Mouse (Mus musculus) CH12.LX (cell line): Measurements from ENCODE around the gene Pheta1. TPM values are rescaled to one million over a fixed set of nuclear protein-coding genes. Genes with fewer than 3 reads are reported as not detected.

Source experiments
- DNase-seq: peaks from one replicate; pipeline ENCODE4 v3.0.0-alpha.2; 2013; ENCODE audit errors: extremely low read depth
- H3K27ac ChIP-seq: 2 replicates; pipeline ENCODE4 v1.5.1; 2012; ENCODE audit warnings: low read depth, mild to moderate bottlenecking, control low read depth, moderate library complexity; ENCODE audit not compliant: insufficient read depth
- H3K27me3 ChIP-seq: replicated peaks from 2 replicates; pipeline ENCODE3; 2012; ENCODE audit warnings: inconsistent platforms
- H3K36me3 ChIP-seq, 2 experiments: replicated peaks in 1 of 2; 2 replicates each; pipeline versions ENCODE3 to v1.6.1; 2012; ENCODE audit warnings: inconsistent platforms in 1 of 2, low read length in 1 of 2, mild to moderate bottlenecking in 1 of 2, mixed read lengths in 1 of 2, moderate library complexity in 1 of 2; ENCODE audit not compliant: control insufficient read depth in 1 of 2, insufficient read depth in 1 of 2
- H3K4me1 ChIP-seq, 2 experiments: 2 replicates each; pipeline ENCODE4 v1.6.1; 2012; ENCODE audit warnings: inconsistent platforms in 1 of 2, moderate library complexity in 1 of 2; ENCODE audit not compliant: insufficient read depth in 2 of 2, control insufficient read depth in 1 of 2
- H3K4me2 ChIP-seq: 2 replicates; pipeline ENCODE4 v1.6.1; 2012; ENCODE audit warnings: low read depth, mild to moderate bottlenecking, control low read depth; ENCODE audit not compliant: poor library complexity, insufficient read depth, severe bottlenecking
- H3K4me3 ChIP-seq, 3 experiments: fragments of 150-350 bp in 1 of 3; sonication (generic) in 1 of 3; replicated peaks in 1 of 3; 2 replicates each; pipeline versions ENCODE3 to v1.5.1; 2011 to 2012; ENCODE audit warnings: low read depth in 2 of 3, low read length in 2 of 3, mild to moderate bottlenecking in 2 of 3, moderate library complexity in 2 of 3, control low read depth in 1 of 3, improper control_type of control experiment in 1 of 3, inconsistent platforms in 1 of 3, mixed read lengths in 1 of 3; ENCODE audit not compliant: poor library complexity in 1 of 3
- H3K79me2 ChIP-seq: replicated peaks from 2 replicates; pipeline ENCODE4 v1.6.1; 2012; ENCODE audit warnings: mild to moderate bottlenecking, moderate library complexity; ENCODE audit not compliant: control insufficient read depth, poor library complexity, insufficient read depth, severe bottlenecking; ENCODE audit errors: extremely low read depth
- H3K9ac ChIP-seq: 2 replicates; pipeline ENCODE4 v1.6.1; 2012; ENCODE audit warnings: low read depth, mild to moderate bottlenecking, control low read depth, moderate library complexity; ENCODE audit not compliant: insufficient read depth
- H3K9me3 ChIP-seq: replicated peaks from 2 replicates; pipeline ENCODE3; 2012; ENCODE audit warnings: low read length, inconsistent platforms, mixed read lengths
- BHLHE40 ChIP-seq: IDR thresholded peaks from 2 replicates; pipeline ENCODE4 v1.6.1; 2011; ENCODE audit warnings: mild to moderate bottlenecking, low read depth, low read length, improper control_type of control experiment
- CTCF ChIP-seq, 2 experiments: IDR thresholded peaks in 1 of 2; conservative IDR thresholded peaks in 1 of 2; 2 replicates each; pipeline ENCODE4 v1.5.1; 2011 to 2012; ENCODE audit warnings: low read depth in 2 of 2, low read length in 2 of 2, improper control_type of control experiment in 1 of 2, inconsistent platforms in 1 of 2, mild to moderate bottlenecking in 1 of 2, moderate library complexity in 1 of 2
- E2F4 ChIP-seq: IDR thresholded peaks from 2 replicates; pipeline ENCODE4 v1.6.1; 2011; ENCODE audit warnings: low read depth, low read length, improper control_type of control experiment; ENCODE audit not compliant: insufficient replicate concordance
- EP300 ChIP-seq: IDR thresholded peaks from 2 replicates; pipeline ENCODE4 v1.6.1; 2011; ENCODE audit warnings: low read length, improper control_type of control experiment
- HCFC1 ChIP-seq: IDR thresholded peaks from 2 replicates; pipeline ENCODE4 v1.6.1; 2012; ENCODE audit warnings: low read depth, mild to moderate bottlenecking, inconsistent platforms, low read length, improper control_type of control experiment
- IRF4 ChIP-seq: IDR thresholded peaks from 2 replicates; pipeline ENCODE4 v1.6.1; 2014; ENCODE audit warnings: low read depth, mild to moderate bottlenecking, inconsistent platforms, low read length, improper control_type of control experiment
- JUND ChIP-seq: conservative IDR thresholded peaks from 2 replicates; pipeline ENCODE4 v1.6.1; 2011; ENCODE audit warnings: low read depth, low read length, improper control_type of control experiment
- NELFE ChIP-seq: IDR thresholded peaks from 2 replicates; pipeline ENCODE4 v1.6.1; 2011; ENCODE audit warnings: low read depth, low read length, improper control_type of control experiment
- NRF1 ChIP-seq: IDR thresholded peaks from 2 replicates; pipeline ENCODE4 v1.6.1; 2014; ENCODE audit warnings: low read depth, mild to moderate bottlenecking, inconsistent platforms, low read length, improper control_type of control experiment, moderate library complexity
- POLR2A ChIP-seq: IDR thresholded peaks from 2 replicates; pipeline ENCODE4 v1.6.1; 2011; ENCODE audit warnings: low read depth, mild to moderate bottlenecking, improper control_type of control experiment, low read length
- RAD21 ChIP-seq: IDR thresholded peaks from 2 replicates; pipeline ENCODE4 v1.6.1; 2011; ENCODE audit warnings: low read depth, mild to moderate bottlenecking, low read length, improper control_type of control experiment, moderate library complexity
- SIN3A ChIP-seq: IDR thresholded peaks from 2 replicates; pipeline ENCODE4 v1.6.1; 2012; ENCODE audit warnings: low read length, improper control_type of control experiment, inconsistent platforms
- TCF12 ChIP-seq: IDR thresholded peaks from 2 replicates; pipeline ENCODE4 v1.6.1; 2014; ENCODE audit warnings: low read depth, mild to moderate bottlenecking, inconsistent platforms, low read length, improper control_type of control experiment
- UBTF ChIP-seq: IDR thresholded peaks from 2 replicates; pipeline ENCODE4 v1.6.1; 2012; ENCODE audit warnings: low read depth, mild to moderate bottlenecking, inconsistent platforms, low read length, improper control_type of control experiment, moderate library complexity
- USF1 ChIP-seq: IDR thresholded peaks from 2 replicates; pipeline ENCODE4 v1.6.1; 2014; ENCODE audit warnings: low read depth, mild to moderate bottlenecking, inconsistent platforms, low read length, improper control_type of control experiment
- dilution Hi-C: fragments of 300-500 bp; cut with MboI; formaldehyde crosslinking; loops from 2 replicates; pipeline ENCODE4 v1.14.3; 2020; ENCODE audit warnings: low sequenced_read_pairs; ENCODE audit not compliant: extremely low pct_unique_long_range_greater_than_20kb, extremely low pct_ligation_motif_present
- in situ Hi-C: fragments of 300-500 bp; cut with MboI; formaldehyde crosslinking; loops from 3 replicates; pipeline ENCODE4 v1.14.3; 2019; ENCODE audit warnings: low sequenced_read_pairs, low pct_ligation_motif_present, low pct_unique_long_range_greater_than_20kb, mixed read lengths
- polyA plus RNA-seq: library from polyadenylated mRNA; unstranded; fragments of >175 nt; gene quantifications from 2 replicates; pipeline ENCODE4 v1.2.1, GENCODE M21; 2012; ENCODE audit warnings: low read depth; ENCODE audit not compliant: insufficient read length
- total RNA-seq, 2 experiments: library from RNA; depleted of rRNA; stranded (reverse); fragments of 300-350 nt in 1 of 2; fragments of >200 nt in 1 of 2; gene quantifications; 2 replicates each; pipeline ENCODE4 v1.2.3; 2012 to 2014

Gene Pheta1
- total RNA-seq (2012; rRNA removed) (3.7 and 4.5 TPM in 2 replicates), total RNA-seq (2014; rRNA removed) (1.8 and 2.0 TPM in 2 replicates), polyA plus RNA-seq (1.2 and 1.4 TPM in 2 replicates)

GRCm38 (mm10) chr5:121848743-121849142 is at the start of gene Pheta1:
Gene Pheta1, plus strand, starts transcription at chr5:121848984.
- peak within 1 kb of the TSS; percentile 66 to 94 (median 74) for H3K4me3 ChIP-seq
- no peak for TF ChIP-seq RAD21
- no peak for TF ChIP-seq CTCF (conservative IDR thresholded peaks at IDR 0.05 in 1 of 2, IDR thresholded peaks at IDR 0.05 in 1 of 2; ENCODE audit: low read depth in 2 of 2, low read length in 2 of 2)
- peak; percentile 60; the same call in 1 of the 2 replicates for TF ChIP-seq TCF12
- TF ChIP-seq BHLHE40, result peak; percentile 52; the same call in 1 of the 2 replicates
- TF ChIP-seq SIN3A, result peak; percentile 39; the same call in 1 of the 2 replicates
- no peak for TF ChIP-seq USF1
- no peak for TF ChIP-seq JUND
- TF ChIP-seq NRF1, result peak; percentile 58
- TF ChIP-seq HCFC1, result 0 out of 2 replicates have a peak, but pooled peaks have one; percentile 33
- TF ChIP-seq POLR2A, result peak; percentile 73; the same call in 1 of the 2 replicates
- TF ChIP-seq UBTF, result 0 out of 2 replicates have a peak, but pooled peaks have one; percentile 62
- 0 out of 2 replicates have a peak, but pooled peaks have one; percentile 46 for TF ChIP-seq NELFE
- TF ChIP-seq IRF4, result 0 out of 2 replicates have a peak, but pooled peaks have one; percentile 2
- TF ChIP-seq, all 38 proteins: peak for 9
- Histone ChIP-seq H3K9ac (peak within 1 kb of the TSS; percentile 79), H3K27me3 (peaks cover 31% of the 10 kb centered on the region), H3K36me3 (peaks cover 9 to 22% of the 10 kb centered on the region in 2 experiments), H3K4me2 (peak within 1 kb of the TSS; percentile 95), H3K79me2 (no peaks in the 10 kb centered on the region), H3K4me1 (peaks cover 9 to 33% of the 10 kb centered on the region in 2 experiments), H3K27ac (no peak within 1 kb of the TSS), H3K9me3 (no peaks in the 10 kb centered on the region)
- dilution Hi-C loops (no loop called here), in situ Hi-C loops (loop anchor here (5.0 kb wide), 1 partner anchor 36 kb away; no protein-coding TSS in a partner anchor)
- DNase-seq, result peak; percentile 81

GRCm38 (mm10) chr5:121807186-121807585 is 41.6 kb upstream of the Pheta1 start:
- in situ Hi-C loops (no loop called here), dilution Hi-C loops (no loop called here)
- Histone ChIP-seq H3K4me2 (no peak overlapping the region), H3K27ac (no peak overlapping the region), H3K9me3 (no peaks in the 10 kb centered on the region), H3K27me3 (no peaks in the 10 kb centered on the region), H3K36me3 (peaks cover 36 to 78% of the 10 kb centered on the region in 2 experiments), H3K4me3 (no peak overlapping the region), H3K4me1 (peaks cover 3 to 14% of the 10 kb centered on the region in 2 experiments; a peak in 3 of 4 replicates), H3K9ac (no peak overlapping the region), H3K79me2 (no peaks in the 10 kb centered on the region)
- DNase-seq, result no peak
- TF ChIP-seq E2F4 (no peak), EP300 (no peak)
